Mouse (Mus musculus) CH12.LX (cell line): ENCODE measurements around the gene Chit1.

ENCODE experiments used
- CTCF ChIP-seq, 2 experiments: IDR thresholded peaks in 1 of 2; conservative IDR thresholded peaks in 1 of 2; 2 replicates each; pipeline ENCODE4 v1.5.1; 2011 to 2012; ENCODE audit warnings: low read depth in 2 of 2, low read length in 2 of 2, improper control_type of control experiment in 1 of 2, inconsistent platforms in 1 of 2, mild to moderate bottlenecking in 1 of 2, moderate library complexity in 1 of 2
- EP300 ChIP-seq: IDR thresholded peaks from 2 replicates; pipeline ENCODE4 v1.6.1; 2011; ENCODE audit warnings: low read length, improper control_type of control experiment
- JUN ChIP-seq: IDR thresholded peaks from 2 replicates; pipeline ENCODE4 v1.6.1; 2011; ENCODE audit warnings: low read depth, mild to moderate bottlenecking, low read length, improper control_type of control experiment, moderate library complexity; ENCODE audit not compliant: insufficient read depth
- MAFK ChIP-seq: IDR thresholded peaks from 2 replicates; pipeline ENCODE4 v1.6.1; 2011; ENCODE audit warnings: low read length, improper control_type of control experiment; ENCODE audit not compliant: insufficient replicate concordance
- NELFE ChIP-seq: IDR thresholded peaks from 2 replicates; pipeline ENCODE4 v1.6.1; 2011; ENCODE audit warnings: low read depth, low read length, improper control_type of control experiment
- RAD21 ChIP-seq: IDR thresholded peaks from 2 replicates; pipeline ENCODE4 v1.6.1; 2011; ENCODE audit warnings: low read depth, mild to moderate bottlenecking, low read length, improper control_type of control experiment, moderate library complexity
- RCOR1 ChIP-seq: conservative IDR thresholded peaks from 2 replicates; pipeline ENCODE4 v1.6.1; 2012; ENCODE audit warnings: low read depth, mild to moderate bottlenecking, inconsistent platforms, low read length, improper control_type of control experiment

- TF ChIP-seq CTCF (conservative IDR thresholded peaks at IDR 0.05 in 1 of 2, IDR thresholded peaks at IDR 0.05 in 1 of 2; ENCODE audit: low read depth in 2 of 2, low read length in 2 of 2) (no peak), JUN (no peak), RAD21 (no peak), RCOR1 (no peak), EP300 (no peak), MAFK (no peak), NELFE (no peak)
Observed at GRCm38 (mm10) chr1:134074606-134075005, 36.4 kb upstream of the Chit1 start.
